In genomic region chr16:54646252-54646651, GRCm38 (mm10) we compare ENCODE assay signal across 21 mouse cellular contexts.
A peak's percentile ranks its signal among the peaks of the same experiment; 100 is the strongest.
DNase-seq lines count a peak whose midpoint lies in the region; ATAC-seq and TF ChIP-seq lines count a peak whose summit lies in the region.
"Had no signal": no experiment of that assay in that cellular context is flagged by ENCODE, and none has a peak within 500 bp of the region (broad histone marks: within the 10 kb centered on the region; RNA-seq: fewer than 3 reads in every experiment).

No protein-coding gene starts in this region.

- H3K4me3 ChIP-seq in forebrain, embryonic 14.5 days (ENCODE audit: low read depth, low read length), result no peak overlapping the region
- H3K4me3 ChIP-seq in forebrain, embryonic 12.5 days (replicated peaks), result no peak overlapping the region
- no peak overlapping the region for H3K4me3 ChIP-seq in left cerebral cortex, adult 2 months
- H3K4me3 ChIP-seq: embryonic facial prominence, embryonic 12.5 days; heart, embryonic 13.5 days; hindbrain, embryonic 15.5 days had no signal

- intact Hi-C loops in left cerebral cortex, postnatal 14 days (cut with DNase I), result no loop called here
- intact Hi-C loops in left cerebral cortex, adult 2 months (cut with DNase I), result no loop called here

- 83% methylated on average over 6 of the region's 6 CpGs for WGBS in forebrain, embryonic 14.5 days
- WGBS in forebrain, embryonic 12.5 days, result 86% methylated on average over 6 of the region's 6 CpGs

- no peaks in the 10 kb centered on the region for H3K36me3 ChIP-seq in forebrain, embryonic 14.5 days (ENCODE audit: control insufficient read depth, insufficient read depth, low read length)
- no peaks in the 10 kb centered on the region for H3K36me3 ChIP-seq in forebrain, embryonic 12.5 days (replicated peaks)
- H3K36me3 ChIP-seq: embryonic facial prominence, embryonic 12.5 days; G1E; heart, embryonic 13.5 days; hindbrain, embryonic 15.5 days had no signal

- no peak overlapping the region for H3K4me2 ChIP-seq in forebrain, embryonic 14.5 days (ENCODE audit: low read length)
- no peak overlapping the region for H3K4me2 ChIP-seq in forebrain, embryonic 12.5 days
- H3K4me2 ChIP-seq: embryonic facial prominence, embryonic 12.5 days; heart, embryonic 13.5 days; hindbrain, embryonic 15.5 days had no signal

- peak; percentile 3 for DNase-seq in forebrain, embryonic 14.5 days (ENCODE audit: low spot score)
- DNase-seq in layer of hippocampus, adult 18-20 months (ENCODE audit: low spot score in 2 of 2), result peak; percentile 0 to 13
- no peak for DNase-seq in layer of hippocampus, adult 8-10 months (ENCODE audit: low spot score in 2 of 2)
- peak; percentile 5 for DNase-seq in left cerebral cortex, postnatal 14 days (ENCODE audit: low spot score in 2 of 2)
- no peak for DNase-seq in left cerebral cortex, adult 2 months (ENCODE audit: extremely low spot score in 1 of 2, low spot score in 2 of 2)
- peak; percentile 50 for DNase-seq in telencephalon, adult 2 months (ENCODE audit: low read depth, low spot score)
- DNase-seq: adrenal gland, adult 8-10 months; adrenal gland, postnatal 36 days; B cell, adult 2 months; cerebellum, adult 11-12 months; cerebellum, adult 9-10 months; cerebellum, postnatal 25 days; gastrocnemius, postnatal 36 days; heart, adult 11 months; heart, postnatal 36 days had no signal

- no peaks in the 10 kb centered on the region for H3K9me3 ChIP-seq in forebrain, embryonic 14.5 days (replicated peaks; ENCODE audit: control insufficient read depth, low read length)
- no peaks in the 10 kb centered on the region for H3K9me3 ChIP-seq in forebrain, embryonic 12.5 days
- H3K9me3 ChIP-seq: embryonic facial prominence, embryonic 12.5 days; G1E; heart, embryonic 13.5 days; hindbrain, embryonic 15.5 days had no signal

- H3K4me1 ChIP-seq in forebrain, embryonic 14.5 days (ENCODE audit: control insufficient read depth, insufficient read depth, low read length), result 0 out of 2 replicates have a peak, but pooled peaks cover 6% of the 10 kb centered on the region
- H3K4me1 ChIP-seq in forebrain, embryonic 12.5 days, result peaks cover 4% of the 10 kb centered on the region; the same call in 1 of the 2 replicates
- H3K4me1 ChIP-seq: embryonic facial prominence, embryonic 12.5 days; heart, embryonic 13.5 days; hindbrain, embryonic 15.5 days had no signal

- H3K27ac ChIP-seq in forebrain, embryonic 14.5 days (ENCODE audit: low read depth, low read length), result no peak overlapping the region
- H3K27ac ChIP-seq in forebrain, embryonic 12.5 days, result no peak overlapping the region
- no peak overlapping the region for H3K27ac ChIP-seq in left cerebral cortex, adult 2 months
- H3K27ac ChIP-seq: embryonic facial prominence, embryonic 12.5 days; heart, embryonic 13.5 days; hindbrain, embryonic 15.5 days had no signal

- no peak overlapping the region for H3K9ac ChIP-seq in forebrain, embryonic 14.5 days (ENCODE audit: low read length)
- H3K9ac ChIP-seq in forebrain, embryonic 12.5 days, result no peak overlapping the region
- H3K9ac ChIP-seq: embryonic facial prominence, embryonic 12.5 days; heart, embryonic 13.5 days; hindbrain, embryonic 15.5 days had no signal

- TF ChIP-seq CTCF in left cerebral cortex, adult 2 months (IDR thresholded peaks at IDR 0.05), result no peak

- no peak for ATAC-seq in forebrain, embryonic 14.5 days
- no peak for ATAC-seq in forebrain, embryonic 12.5 days (ENCODE audit: low FRiP score)
- ATAC-seq: CD4-positive, CD25-positive, alpha-beta regulatory T cell, adult 4 months had no signal

- H3K27me3 ChIP-seq in forebrain, embryonic 14.5 days (replicated peaks; ENCODE audit: control insufficient read depth, insufficient read depth, low read length), result no peaks in the 10 kb centered on the region
- H3K27me3 ChIP-seq in forebrain, embryonic 12.5 days, result no peaks in the 10 kb centered on the region
- H3K27me3 ChIP-seq: embryonic facial prominence, embryonic 12.5 days; heart, embryonic 13.5 days; hindbrain, embryonic 15.5 days had no signal

Comparison
In these comparisons a context has a peak if more than half of its experiments do, and no peak if none do; other contexts are left out.
1. DNase-seq: peak in forebrain, embryonic 14.5 days (single experiment), layer of hippocampus, adult 18-20 months (2 of 2), left cerebral cortex, postnatal 14 days (2 of 2) and telencephalon, adult 2 months (single experiment); none in layer of hippocampus, adult 8-10 months (0 of 2) and left cerebral cortex, adult 2 months (0 of 2).